Mouse (Mus musculus) kidney, adult 9 months (tissue): ENCODE measurements at regions not wholly inside any gene's neighbourhood (a gene's known extent, or its start where the extent isn't known, plus 50 kb on each side); places are given as distances from the start of the nearest gene placed in this dataset.

Experiments
- DNase-seq: peaks from one replicate; pipeline ENCODE4 v3.0.0; 2022

DNA sequence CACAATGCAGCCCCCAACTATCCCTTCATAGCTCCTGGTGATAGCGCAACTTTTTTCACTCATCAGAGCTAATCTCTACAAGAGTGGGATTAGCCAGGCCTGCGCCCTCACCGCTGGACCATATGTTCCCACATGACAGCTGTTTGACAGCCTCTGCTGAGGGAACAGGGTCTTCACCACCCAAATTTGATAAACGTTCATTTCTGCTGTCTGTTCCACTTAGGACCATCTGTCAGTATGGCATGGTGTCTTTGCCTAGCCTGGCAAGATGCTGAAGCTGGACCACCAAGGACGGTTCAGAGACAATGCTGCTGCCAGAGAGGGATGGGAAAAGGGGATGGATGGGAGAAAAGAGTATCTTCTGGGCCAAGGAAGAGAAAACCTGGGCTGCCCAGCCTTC lies 321.4 kb downstream of the Mycn start:
- no peak for DNase-seq

DNA sequence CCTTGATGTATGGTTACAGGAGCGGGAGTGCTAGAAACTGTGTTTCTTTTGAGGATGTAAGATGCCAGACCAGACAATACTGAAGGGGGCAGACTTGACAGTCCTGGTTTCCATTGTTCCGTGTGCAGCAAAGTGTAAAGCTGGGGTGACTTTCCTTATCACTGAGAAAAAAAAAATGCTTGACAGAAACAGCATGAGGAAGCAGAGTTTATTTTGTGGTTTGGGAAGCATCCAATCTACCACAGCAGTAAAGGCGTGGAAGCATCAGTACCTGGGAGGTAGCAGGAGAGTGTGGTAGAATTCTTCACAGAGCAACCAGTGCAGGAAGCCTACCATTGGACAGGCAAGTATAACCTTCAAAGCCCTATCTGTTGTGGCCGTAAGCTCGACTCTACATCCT lies 322.3 kb downstream of the Mycn start:
- DNase-seq: no peak

DNA sequence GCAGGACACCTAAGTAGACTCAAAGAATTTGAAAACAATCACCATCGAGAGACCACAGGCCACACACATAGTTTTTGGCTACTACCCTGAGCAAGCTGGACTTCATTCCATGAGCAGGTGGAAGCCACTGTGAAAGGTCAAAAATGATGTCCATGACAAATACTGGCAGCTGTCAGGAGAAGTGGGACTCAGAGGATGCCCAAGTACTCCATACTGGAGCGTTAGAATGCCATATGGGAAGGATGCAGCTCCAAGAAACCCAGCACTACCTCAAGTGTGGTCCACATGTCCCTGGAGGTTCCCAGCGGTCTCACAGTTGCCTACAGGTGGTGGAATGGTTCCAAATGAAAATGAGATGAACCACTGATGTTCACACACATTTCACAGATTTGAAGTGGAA lies 329.2 kb downstream of the Mycn start:
- no peak for DNase-seq

DNA sequence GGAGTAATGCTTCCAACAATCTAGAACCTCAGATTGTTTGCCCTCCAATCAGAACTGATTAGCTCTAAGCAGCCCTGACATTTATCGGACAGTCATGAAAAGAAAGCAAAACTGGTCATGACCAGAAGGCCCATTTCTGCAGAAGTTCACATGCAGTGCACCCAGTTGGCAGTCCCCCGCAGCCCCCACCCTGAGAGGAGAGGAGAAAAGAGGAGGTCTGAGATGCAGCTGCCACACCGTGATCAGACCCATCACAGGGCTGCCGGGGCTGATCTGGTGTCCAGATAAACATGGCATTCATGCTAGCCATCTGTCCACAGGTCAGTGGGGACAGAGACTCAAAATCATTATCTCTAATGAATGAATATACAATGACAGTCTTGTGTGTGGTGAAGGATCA lies 330.9 kb downstream of the Mycn start:
- no peak for DNase-seq

DNA sequence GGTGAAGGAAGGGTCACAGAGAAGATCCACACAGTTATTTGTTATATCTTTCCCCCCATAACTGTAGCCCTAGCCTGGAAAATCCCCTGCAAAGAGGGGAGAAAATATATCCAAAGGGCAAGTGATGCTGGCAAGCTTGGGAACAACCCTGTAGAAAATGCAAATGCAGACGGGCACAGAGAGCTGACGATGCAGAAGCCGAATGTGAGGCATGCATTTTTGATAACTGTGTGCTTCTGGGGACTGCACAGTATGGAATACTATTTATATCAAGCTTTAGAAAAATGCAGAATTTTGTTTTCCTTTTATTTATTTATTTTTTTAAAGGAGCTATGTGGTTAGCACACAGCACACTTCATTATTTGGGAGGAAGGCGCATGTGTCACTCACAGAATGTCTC lies 333.7 kb downstream of the Mycn start:
- no peak for DNase-seq

DNA sequence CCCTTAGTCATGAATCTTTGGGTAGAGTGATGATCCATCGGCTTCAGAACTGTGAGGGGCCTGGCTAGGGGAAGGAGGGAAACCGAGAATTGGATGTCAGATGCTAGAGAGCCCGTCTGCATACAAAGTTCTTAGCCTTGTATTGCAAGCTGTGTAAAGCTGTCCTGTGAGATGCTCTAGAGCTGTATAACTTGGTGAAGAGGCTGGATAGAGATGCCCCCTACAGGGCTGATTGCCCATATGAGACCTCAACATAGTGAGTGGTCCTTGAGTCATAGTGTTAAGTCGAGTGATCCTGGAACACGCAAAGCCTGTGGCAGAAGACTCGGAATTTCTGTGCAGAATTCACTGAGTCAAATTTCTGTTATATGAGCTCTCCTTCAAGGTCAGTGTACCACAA lies 334.8 kb downstream of the Mycn start:
- no peak for DNase-seq

DNA sequence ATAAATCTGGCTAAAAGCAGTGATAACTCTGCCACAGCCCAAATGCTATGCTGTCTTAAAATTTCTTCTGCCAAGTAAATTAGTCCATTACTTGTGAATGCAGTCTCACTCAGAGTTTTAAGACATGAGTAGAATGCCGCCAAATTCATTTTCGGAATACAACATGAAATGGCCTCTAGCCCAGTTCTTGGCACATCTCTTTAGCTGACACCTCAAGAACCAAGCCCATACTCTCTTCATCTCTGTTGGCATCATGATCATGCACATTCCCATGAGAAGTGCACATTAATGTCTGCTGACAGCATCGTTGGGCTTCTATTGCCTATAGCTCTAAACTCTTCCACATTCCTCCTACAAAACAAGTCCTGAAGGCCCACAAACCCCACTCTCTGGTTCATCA lies 336.2 kb downstream of the Mycn start:
- no peak for DNase-seq

DNA sequence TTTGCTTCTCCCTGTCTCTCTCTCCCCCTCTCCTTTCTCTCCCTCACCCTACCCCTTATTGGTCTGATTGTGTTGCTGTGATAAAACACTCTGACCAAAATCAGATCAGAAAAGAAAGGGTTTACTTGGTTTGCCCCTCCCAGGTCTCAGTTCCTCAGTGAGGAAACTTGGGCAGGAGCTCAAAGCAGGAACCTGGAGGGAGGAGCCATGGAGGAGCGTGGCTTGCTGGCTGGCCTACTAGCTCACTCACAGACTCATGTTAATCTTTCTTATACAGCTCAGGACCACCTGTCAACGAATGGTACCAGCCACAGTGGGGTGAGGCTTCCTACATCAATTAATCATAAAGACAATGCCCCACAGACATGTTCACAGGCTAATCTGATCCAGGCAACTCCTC lies 339.4 kb downstream of the Fam49a start:
- no peak for DNase-seq

DNA sequence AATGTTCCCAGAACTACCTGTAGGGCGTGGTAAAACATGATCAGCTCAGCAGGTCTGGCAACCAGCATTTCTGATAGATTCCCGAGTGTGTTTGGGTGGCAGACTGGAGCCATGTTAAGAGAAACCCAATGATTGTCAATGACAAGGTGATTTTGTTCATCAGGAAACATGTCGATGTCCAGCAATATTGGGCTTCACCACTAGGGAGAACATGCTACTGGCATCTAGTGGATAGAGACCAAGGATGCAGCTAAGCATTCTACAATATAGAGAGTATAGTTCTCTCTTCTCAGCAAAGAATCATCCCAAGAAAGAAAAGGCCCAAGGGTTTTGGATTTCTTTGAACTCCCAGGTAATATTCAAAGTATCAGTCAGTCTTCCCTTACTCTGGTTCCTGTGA lies 333.5 kb downstream of the Fam49a start:
- DNase-seq: no peak

DNA sequence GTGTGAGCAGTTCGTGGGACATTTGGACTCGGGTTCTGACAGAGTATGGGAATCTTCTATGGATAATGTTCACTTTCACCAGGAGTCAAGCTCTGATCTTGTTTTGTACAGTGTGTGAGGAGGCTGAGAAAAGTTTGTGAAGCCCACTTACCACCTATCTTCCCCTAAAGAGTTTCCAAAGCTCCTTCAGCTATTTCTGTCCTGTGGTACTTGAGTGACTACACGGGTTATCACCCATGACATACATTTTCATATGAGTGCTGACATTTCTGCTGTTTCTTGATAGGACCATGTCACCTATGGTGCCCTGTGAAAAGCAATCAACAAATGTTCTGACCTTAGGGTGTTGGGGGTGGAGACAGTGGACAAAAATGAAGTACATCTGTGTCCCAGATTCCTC lies 332.6 kb downstream of the Fam49a start:
- DNase-seq: no peak

DNA sequence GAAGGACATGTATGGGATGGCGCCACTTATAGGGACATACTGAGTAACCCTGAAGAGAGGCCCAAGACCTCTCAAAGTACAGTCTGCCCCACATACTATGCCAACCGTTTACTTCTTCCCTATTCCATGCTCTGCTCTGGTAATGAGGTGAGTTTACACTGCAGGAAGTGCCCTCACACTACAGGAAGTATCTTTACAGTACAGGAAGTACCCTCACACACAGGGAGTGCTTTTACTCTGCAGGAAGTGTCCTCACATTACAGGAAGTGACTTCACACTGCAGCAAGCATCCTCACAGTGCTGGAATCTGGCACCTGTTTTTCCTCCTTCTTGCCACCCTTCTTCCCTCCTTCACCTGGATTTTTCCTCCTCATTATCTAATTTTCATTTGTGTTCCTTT lies 331.4 kb downstream of the Fam49a start:
- DNase-seq: no peak

DNA sequence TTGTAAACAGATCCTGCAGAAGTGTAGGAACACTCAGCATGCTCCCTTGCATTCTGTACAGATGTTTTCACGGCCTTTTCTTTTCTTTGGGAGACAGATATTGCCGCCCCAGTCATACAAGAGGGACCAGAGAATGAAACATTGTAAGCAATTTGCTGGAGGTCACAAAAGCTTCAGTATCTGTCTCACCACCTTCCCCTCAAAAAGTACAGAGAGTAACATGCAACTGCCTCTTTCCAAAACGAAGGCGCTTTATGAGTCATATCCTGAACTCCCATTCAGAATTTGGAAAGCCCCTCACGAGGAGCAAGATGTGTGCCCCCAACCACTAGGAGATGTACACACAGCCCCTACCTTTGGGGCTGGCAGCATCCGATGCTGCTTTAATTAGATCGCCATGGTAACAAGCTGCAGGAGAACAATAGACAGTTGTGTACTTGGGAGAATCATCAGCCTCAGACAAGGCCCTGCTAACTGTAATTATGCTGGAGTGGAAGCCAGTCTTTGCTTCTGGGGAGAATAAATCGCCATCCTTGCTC lies 328.9 kb downstream of the Fam49a start:
- no peak for DNase-seq

DNA sequence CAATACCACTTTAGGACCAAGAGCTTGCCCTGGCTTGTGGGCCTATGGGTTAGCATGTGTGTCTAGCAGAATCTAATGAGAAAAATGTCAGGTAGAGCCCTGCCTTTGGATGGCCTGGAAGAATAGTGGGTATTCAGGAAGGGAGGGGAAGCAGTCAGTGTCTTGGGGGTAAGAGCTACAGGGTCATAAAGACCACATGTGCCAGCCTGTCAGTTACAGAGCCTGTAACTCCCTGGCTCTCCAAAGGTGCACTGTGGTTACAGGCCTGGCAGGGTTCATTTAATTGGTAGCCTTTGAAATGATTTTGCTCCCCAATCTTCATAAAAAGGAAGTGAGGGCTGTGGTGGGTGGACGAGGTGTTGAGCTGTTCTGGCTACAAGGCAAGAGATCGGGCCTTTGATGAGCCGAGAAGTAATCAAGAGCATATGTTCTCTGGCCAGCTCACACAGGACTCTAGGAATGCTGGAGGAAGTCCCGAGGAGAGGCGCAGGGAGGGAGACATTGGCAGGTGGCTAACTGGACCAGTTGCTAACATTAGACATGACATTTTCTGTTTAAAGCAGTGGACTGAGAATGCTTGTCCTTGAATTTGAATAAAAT lies 326.9 kb downstream of the Fam49a start:
- no peak for DNase-seq

DNA sequence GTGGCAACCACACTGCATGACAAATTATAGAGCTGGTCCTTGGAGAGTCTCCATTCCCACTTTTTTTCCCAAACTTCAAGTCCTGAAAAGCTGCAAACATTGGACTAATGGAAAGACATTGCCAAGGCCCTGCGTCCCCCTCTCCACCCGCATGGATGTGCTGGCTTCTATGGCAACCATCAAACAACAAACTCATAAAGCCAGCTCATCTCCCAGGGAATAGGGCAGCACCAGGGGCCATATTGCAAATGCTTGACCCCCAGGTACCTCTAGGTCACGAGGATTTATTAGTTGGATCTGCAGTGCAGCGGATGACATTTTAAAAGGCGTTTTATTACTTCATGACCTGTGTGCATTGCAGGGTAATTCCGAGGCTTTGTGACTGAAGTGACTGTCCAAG lies 324.5 kb downstream of the Fam49a start:
- DNase-seq: no peak

DNA sequence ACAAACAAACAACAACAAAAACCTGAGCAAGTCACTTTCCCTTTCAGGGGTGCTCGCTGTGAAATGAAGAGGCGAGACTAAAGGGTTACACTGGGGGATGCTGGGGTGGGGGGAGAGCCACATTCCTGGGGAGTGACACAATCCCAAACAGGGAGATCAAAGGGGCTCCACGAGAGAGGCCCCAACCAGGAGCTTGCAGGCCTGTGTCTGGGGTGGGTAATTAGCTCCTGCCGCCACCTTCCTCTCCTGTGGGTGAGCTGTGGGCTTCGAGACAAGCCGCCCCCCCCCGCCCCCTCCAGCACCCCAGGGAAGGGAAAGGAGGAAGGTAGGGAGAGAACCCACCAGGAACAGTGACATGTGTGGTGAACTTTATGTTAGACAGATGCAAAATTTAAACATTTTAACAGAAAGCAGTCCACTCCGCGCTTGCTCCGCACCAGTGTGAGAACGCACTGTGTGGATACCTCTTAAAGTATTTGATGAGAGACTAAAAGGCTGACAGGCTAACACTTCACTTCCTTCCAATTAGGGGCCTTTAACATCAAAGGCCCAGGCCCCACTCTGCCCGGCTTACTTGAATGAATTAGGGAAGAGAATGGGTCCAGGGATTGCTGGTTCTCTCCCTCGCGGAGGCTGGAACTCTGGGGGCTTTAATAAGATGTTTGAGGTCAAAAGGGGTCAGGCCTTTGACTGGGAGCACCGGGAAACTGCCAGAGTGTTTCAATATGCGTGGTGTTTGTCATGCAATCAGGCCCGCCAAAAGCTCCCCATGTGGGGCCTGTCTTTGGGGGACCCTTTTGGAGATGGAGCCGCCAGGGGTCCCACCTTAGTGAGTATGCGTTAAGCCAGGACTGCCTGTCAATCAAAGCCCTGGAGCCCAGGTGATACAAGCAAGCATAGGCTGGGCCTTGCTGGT lies 319.6 kb downstream of the Fam49a start:
- no peak for DNase-seq

DNA sequence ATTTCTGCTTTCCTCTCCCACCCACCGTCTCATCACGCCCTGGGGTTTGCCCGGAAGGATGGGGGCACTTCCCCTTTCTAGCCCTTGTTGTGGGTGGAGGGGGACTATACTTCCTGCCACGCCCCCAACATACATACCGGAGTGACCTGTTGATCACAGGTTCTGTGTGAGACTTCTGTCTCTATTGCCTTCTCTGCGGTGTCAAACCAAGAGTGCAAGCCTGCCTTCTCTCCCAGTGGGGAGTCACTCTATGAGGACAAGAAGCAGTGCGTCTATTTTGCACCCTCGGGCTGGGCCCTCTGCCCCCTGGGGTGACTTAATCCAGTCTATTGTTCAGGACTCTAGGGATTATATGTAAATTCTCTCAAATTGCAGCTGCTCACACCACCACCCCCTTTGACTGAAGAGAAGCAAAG lies 318.8 kb downstream of the Fam49a start:
- DNase-seq: peak; percentile 4

DNA sequence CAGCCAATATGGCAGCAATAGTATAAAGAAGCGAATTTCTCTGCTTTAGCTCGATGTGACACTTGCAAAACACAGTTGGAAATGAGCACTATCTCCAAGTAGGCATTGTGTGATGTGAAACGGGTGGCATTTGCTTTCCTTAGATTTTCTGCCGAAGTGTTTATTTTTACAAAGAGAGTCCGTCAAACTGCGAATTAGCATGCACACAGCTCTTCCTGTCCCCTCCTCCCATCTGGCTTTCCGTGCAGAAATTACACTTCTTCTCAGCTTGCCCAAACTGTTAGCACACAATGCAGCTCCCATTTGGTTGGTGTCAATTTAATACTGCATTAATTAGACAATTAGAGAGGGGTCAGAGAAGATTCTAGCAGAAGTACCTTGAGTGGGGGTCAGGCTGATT lies 316.3 kb downstream of the Fam49a start:
- no peak for DNase-seq

DNA sequence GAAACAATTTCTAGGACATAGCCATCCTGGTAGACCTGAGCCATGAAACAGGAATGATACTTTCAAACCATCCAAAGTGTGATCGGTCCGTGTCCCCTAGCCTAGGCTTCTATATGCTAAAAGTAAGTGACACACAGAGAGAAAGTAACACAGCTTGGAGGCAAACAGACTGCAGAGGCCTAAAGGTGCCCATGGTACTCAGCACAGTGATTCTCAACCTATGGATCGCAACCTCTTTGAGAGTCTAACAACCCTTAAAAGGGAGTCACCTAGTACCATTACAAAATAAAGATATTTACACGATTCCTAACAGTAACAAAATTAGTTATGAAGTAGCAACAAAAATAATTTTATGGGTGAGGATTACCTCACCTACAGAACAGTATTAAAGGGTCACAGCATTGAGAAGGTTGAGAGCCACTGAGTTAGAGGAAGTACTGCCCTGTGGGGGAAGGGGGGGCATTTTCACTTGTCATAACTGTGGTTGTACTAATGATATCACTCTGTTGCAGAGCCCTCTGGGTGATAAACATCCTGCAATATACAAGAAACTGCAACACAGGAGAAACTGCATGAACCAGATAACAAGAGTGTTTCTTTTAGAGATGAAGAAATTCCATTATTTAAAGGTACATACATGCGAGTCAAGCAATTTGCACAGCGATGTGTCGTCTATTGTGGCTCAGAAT lies 308.8 kb downstream of the Fam49a start:
- DNase-seq: no peak

DNA sequence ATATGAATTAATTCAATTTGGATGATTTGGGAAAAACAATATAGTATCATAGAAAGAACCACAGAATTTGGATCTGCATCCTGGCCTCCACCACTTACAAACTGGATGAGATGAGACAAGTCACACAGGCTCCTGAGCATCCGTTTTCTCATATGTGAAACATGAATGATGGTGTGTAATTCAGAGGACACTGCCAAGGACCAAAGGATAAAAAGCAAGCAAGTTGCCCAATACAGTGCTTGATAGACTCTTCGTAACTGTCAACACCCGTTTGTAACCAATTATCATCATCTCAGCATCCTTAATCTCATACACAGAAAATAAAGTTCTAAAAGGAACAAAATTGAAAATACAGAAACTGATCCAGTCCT lies 305.8 kb downstream of the Fam49a start:
- no peak for DNase-seq

DNA sequence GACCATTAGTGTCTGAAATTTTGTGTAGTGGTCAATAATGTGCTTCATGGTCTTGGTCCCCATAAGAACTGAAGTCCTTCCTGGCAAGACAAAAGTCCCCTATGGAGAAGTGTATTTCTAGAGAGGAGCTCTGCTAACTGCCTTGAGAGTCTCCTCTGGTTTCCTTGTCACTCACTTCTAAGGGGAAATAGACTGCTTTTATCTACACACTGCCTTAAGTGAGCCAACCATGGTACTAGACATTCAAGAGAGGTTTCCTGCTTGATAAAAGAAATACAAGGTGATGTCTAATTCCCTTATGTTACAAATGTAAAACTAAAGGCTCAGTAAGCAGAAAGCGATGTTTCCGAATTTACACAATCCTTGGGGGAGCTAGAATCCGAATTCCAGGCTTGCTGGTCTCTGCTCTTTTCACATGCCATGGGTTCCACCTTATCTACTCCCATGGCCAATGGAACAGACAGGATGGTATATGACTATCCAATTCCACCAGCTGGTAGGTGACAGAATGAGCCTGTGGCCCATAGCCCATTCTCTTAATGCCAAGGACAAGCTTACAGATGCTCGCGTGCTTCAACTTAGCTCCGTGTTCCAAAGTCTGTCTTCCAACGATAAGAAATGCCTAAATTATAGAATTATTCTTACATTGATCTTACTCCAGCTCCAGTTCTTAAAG lies 305.3 kb downstream of the Fam49a start:
- no peak for DNase-seq

DNA sequence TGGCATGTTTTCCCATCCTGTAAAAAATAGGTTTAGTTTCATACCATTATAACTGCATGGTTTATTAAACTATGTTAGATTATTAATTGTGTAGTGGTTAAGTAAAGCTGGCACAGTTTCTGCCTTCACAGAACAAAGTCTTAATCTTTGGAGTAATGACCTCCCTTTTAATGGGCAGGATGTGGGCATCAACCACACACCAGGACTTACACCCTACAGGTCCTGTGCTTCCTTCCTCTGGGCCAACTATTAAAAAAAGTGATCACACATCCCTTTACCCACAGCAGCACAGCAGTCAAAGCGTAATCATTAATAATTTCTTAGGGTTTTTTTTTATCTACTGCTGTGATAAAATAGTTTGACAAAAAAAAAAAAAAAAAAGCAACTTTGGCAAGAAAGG lies 300.3 kb downstream of the Fam49a start:
- DNase-seq: no peak

DNA sequence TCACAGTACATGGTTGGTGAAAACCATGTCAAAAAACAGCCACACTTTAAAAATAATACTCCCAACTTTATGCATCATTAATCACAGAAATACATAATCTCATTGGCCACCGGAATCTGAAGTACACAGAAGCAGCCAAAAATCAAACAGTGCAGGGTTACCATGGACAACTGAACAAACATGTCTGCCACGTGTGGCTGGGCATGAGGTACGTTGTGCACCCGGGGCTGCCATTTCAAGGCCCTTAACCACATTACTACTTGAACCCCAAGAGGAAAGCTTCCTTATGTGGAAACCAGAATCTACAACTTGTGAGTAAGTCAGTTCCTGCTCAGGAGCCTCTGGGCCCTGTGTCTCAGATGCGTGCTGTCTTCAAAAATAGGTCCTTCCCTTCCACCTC lies 289.9 kb downstream of the Fam49a start:
- peak; percentile 13 for DNase-seq

DNA sequence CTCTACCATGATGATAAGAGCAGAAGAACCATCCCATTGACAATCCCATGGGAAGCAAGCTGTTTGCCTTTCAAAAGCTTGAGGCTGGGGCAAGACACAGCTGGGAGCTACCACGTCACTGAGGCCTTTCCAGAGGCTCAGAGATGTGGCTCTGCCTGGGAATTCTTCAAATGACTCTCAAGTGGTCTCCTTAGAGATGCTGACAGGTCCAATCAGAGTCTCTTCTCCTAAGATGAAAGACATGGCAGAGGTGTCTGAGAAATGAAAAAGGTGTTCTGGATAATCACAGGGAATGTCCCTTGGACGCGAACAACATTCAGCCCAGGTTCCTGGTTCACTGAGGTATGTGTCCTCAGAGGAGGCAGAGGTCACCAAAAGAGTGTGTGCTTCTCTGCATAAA lies 287.7 kb downstream of the Fam49a start:
- no peak for DNase-seq
